Mouse (Mus musculus) gastrocnemius, postnatal 25 days (tissue): ENCODE data around the gene Shisa6. TPM values are rescaled to one million over a fixed set of nuclear protein-coding genes. Genes with fewer than 3 reads are reported as not detected.
"Not testable (repeated sequence)": the region's sequence is repeated elsewhere in the genome, so short reads cannot be mapped to it uniquely, and the experiment has no call there.

ENCODE experiments used
- DNase-seq: peaks from one replicate; pipeline ENCODE4 v3.0.0; 2022
- total RNA-seq, 2 experiments: library from RNA; stranded (reverse); gene quantifications; 1 replicate in 1 of 2; 2 replicates in 1 of 2; pipeline ENCODE4 v1.2.3; 2021

Gene Shisa6
- total RNA-seq, 2 experiments from 2014 or later: 0.13 to 0.95 TPM

GRCm38 (mm10) chr11:66482501-66482900, 43.3 kb downstream of the Shisa6 start:
- no peak for DNase-seq

GRCm38 (mm10) chr11:66442631-66443030, 83.1 kb downstream of the Shisa6 start:
- DNase-seq: no peak

GRCm38 (mm10) chr11:66426129-66426528, 99.6 kb downstream of the Shisa6 start:
- no peak for DNase-seq

- no peak for DNase-seq
These were observed 107.5 kb downstream of the Shisa6 start for GRCm38 (mm10) chr11:66418216-66418615.

GRCm38 (mm10) chr11:66408721-66409120, 117.0 kb downstream of the Shisa6 start:
- DNase-seq: not testable (repeated sequence)

GRCm38 (mm10) chr11:66400036-66400435, 125.7 kb downstream of the Shisa6 start:
- DNase-seq: peak; percentile 7

GRCm38 (mm10) chr11:66387561-66387960, 138.2 kb downstream of the Shisa6 start:
- DNase-seq: no peak

GRCm38 (mm10) chr11:66371796-66372195, 154.0 kb downstream of the Shisa6 start:
- no peak for DNase-seq

GRCm38 (mm10) chr11:66369764-66370163, 156.0 kb downstream of the Shisa6 start:
- DNase-seq: peak; percentile 27

- peak; percentile 45 for DNase-seq
These were observed 158.7 kb downstream of the Shisa6 start for GRCm38 (mm10) chr11:66366809-66367685.

- no peak for DNase-seq
These were observed 166.0 kb downstream of the Shisa6 start for GRCm38 (mm10) chr11:66359811-66360210.

GRCm38 (mm10) chr11:66344822-66345221, 180.9 kb downstream of the Shisa6 start:
- no peak for DNase-seq

GRCm38 (mm10) chr11:66336313-66336712, 189.5 kb downstream of the Shisa6 start:
- DNase-seq: no peak

- DNase-seq: no peak
These were observed 213.0 kb downstream of the Shisa6 start for GRCm38 (mm10) chr11:66312764-66313163.

- no peak for DNase-seq
These were observed 221.4 kb downstream of the Shisa6 start for GRCm38 (mm10) chr11:66304396-66304795.

- no peak for DNase-seq
These were observed 251.1 kb downstream of the Shisa6 start for GRCm38 (mm10) chr11:66274707-66275081.

- DNase-seq: no peak
These were observed 251.7 kb downstream of the Shisa6 start for GRCm38 (mm10) chr11:66273904-66274706.

- no peak for DNase-seq
These were observed 258.7 kb downstream of the Shisa6 start for GRCm38 (mm10) chr11:66267029-66267428.

GRCm38 (mm10) chr11:66265336-66265990, 260.3 kb downstream of the Shisa6 start:
- DNase-seq: no peak

GRCm38 (mm10) chr11:66260205-66260604, 265.6 kb downstream of the Shisa6 start:
- no peak for DNase-seq

- no peak for DNase-seq
These were observed 266.9 kb downstream of the Shisa6 start for GRCm38 (mm10) chr11:66258851-66259250.

GRCm38 (mm10) chr11:66247115-66247514, 278.6 kb downstream of the Shisa6 start:
- no peak for DNase-seq

GRCm38 (mm10) chr11:66236557-66236956, 289.2 kb downstream of the Shisa6 start:
- no peak for DNase-seq
